Mouse (Mus musculus) thymus, adult 2 months (tissue): Measurements from ENCODE around the gene Smarcal1. TPM values are rescaled to one million over a fixed set of nuclear protein-coding genes. Genes with fewer than 3 reads are reported as not detected.

Experiments
- DNase-seq: peaks from one replicate; pipeline ENCODE4 v3.0.0; 2021
- H3K27ac ChIP-seq: fragments of 200-500 bp; 2 replicates; pipeline ENCODE4 v1.5.1; 2012; ENCODE audit warnings: low read length, control low read depth; ENCODE audit not compliant: control insufficient read depth, insufficient read depth
- H3K27me3 ChIP-seq: fragments of 200-500 bp; 2 replicates; pipeline ENCODE4 v1.6.1; 2012; ENCODE audit warnings: mild to moderate bottlenecking, low read length, moderate library complexity, mixed read lengths; ENCODE audit not compliant: control insufficient read depth, insufficient read depth
- H3K36me3 ChIP-seq: fragments of 200-500 bp; 2 replicates; pipeline ENCODE4 v1.6.1; 2012; ENCODE audit warnings: mild to moderate bottlenecking, low read length, moderate library complexity; ENCODE audit not compliant: control insufficient read depth, insufficient read depth
- H3K4me1 ChIP-seq: fragments of 200-500 bp; replicated peaks from 2 replicates; pipeline ENCODE4 v1.6.1; 2012; ENCODE audit warnings: low read length; ENCODE audit not compliant: control insufficient read depth, insufficient read depth
- H3K4me3 ChIP-seq: fragments of 200-500 bp; 2 replicates; pipeline ENCODE4 v1.5.1; 2012; ENCODE audit warnings: mild to moderate bottlenecking, low read length, control low read depth, moderate library complexity; ENCODE audit not compliant: control insufficient read depth, insufficient read depth
- CTCF ChIP-seq: fragments of 200-500 bp; IDR thresholded peaks from 2 replicates; pipeline ENCODE4 v1.5.1; 2012; ENCODE audit warnings: mild to moderate bottlenecking, control low read depth, low read length, moderate library complexity, borderline replicate concordance; ENCODE audit not compliant: control insufficient read depth, poor library complexity, insufficient read depth; ENCODE audit errors: extremely low read depth
- POLR2A ChIP-seq: fragments of 200-500 bp; IDR thresholded peaks from 2 replicates; pipeline ENCODE4 v1.6.1; 2012; ENCODE audit warnings: mild to moderate bottlenecking, low read length, control low read depth, moderate library complexity; ENCODE audit not compliant: control insufficient read depth, poor library complexity, insufficient read depth; ENCODE audit errors: extremely low read depth
- WGBS: fragments of 180-500 bp; shearing (Covaris S2); methylation state at CpG from one replicate; pipeline ENCODE4 v1.1.7; 2018; 5-methylcytosine and 5-hydroxymethylcytosine counted together
- polyA plus RNA-seq: library from polyadenylated mRNA; depleted of rRNA; stranded (reverse); fragments of >200 nt; gene quantifications from 2 replicates; pipeline ENCODE4 v1.2.3, GENCODE M21; 2012

The Smarcal1 gene
- polyA plus RNA-seq, 1 experiment, result 43.8 TPM

GRCm38 (mm10) chr1:72575121-72575520 lies 7.9 kb upstream of the Smarcal1 start:
- Histone ChIP-seq H3K27me3 (no peaks in the 10 kb centered on the region; the same call in 1 of the 2 replicates), H3K4me3 (no peak overlapping the region), H3K27ac (no peak overlapping the region), H3K36me3 (no peaks in the 10 kb centered on the region), H3K4me1 (no peaks in the 10 kb centered on the region)
- TF ChIP-seq POLR2A, result no peak
- no peak for TF ChIP-seq CTCF
- DNase-seq, result no peak
- 41% methylated on average over 4 of the region's 4 CpGs for WGBS

DNA sequence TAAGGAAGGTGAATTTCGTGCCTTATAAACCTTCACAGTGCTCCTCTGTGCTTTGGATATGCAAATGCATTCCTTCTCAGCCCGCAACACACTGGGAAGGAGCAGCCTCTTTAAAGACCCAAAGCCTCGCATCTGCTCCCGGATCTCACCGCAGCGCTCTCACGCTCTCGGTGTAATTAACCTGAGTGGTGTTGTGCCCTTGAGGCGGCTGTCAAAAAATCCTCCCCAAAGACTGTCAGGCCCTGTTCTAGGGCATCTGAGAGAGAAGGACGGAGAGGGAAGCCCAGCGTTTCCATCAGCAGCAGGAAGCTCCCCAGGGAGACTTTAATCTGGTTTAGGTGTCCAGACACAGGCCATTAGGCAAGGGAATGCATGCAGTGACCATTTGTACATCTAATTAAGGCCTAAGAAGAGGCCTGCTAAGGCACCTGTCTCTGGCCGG lies 5.5 kb upstream of the Smarcal1 start:
- TF ChIP-seq POLR2A (no peak), CTCF (no peak)

GRCm38 (mm10) chr1:72578351-72578750 lies 4.7 kb upstream of the Smarcal1 start:
- Histone ChIP-seq H3K4me3 (no peak overlapping the region), H3K27ac (no peak overlapping the region), H3K36me3 (no peaks in the 10 kb centered on the region), H3K4me1 (no peaks in the 10 kb centered on the region), H3K27me3 (no peaks in the 10 kb centered on the region; the same call in 1 of the 2 replicates)
- 36% methylated on average over 15 of the region's 15 CpGs for WGBS
- TF ChIP-seq CTCF, result no peak
- no peak for TF ChIP-seq POLR2A
- DNase-seq, result no peak

More for the DNA sequence above, 5.5 kb upstream of the Smarcal1 start:
- no peaks in the 10 kb centered on the region for H3K36me3 ChIP-seq
- H3K4me3 ChIP-seq, result no peak overlapping the region
- 73% methylated on average over 12 of the region's 12 CpGs for WGBS
- no peaks in the 10 kb centered on the region for H3K4me1 ChIP-seq
- no peak for DNase-seq
- H3K27ac ChIP-seq, result no peak overlapping the region
- H3K27me3 ChIP-seq, result no peaks in the 10 kb centered on the region; the same call in 1 of the 2 replicates

GRCm38 (mm10) chr1:72578806-72579205 lies 4.2 kb upstream of the Smarcal1 start:
- Histone ChIP-seq H3K36me3 (no peaks in the 10 kb centered on the region), H3K27me3 (no peaks in the 10 kb centered on the region; the same call in 1 of the 2 replicates), H3K27ac (no peak overlapping the region), H3K4me3 (no peak overlapping the region), H3K4me1 (no peaks in the 10 kb centered on the region)
- no peak for DNase-seq
- no peak for TF ChIP-seq CTCF
- no peak for TF ChIP-seq POLR2A
- WGBS, result 37% methylated on average over 4 of the region's 4 CpGs

- 0 out of 2 replicates have a peak, but pooled peaks cover 4% of the 10 kb centered on the region for H3K4me1 ChIP-seq
- H3K27me3 ChIP-seq, result no peaks in the 10 kb centered on the region
- H3K27ac ChIP-seq, result no peak overlapping the region
- no peak overlapping the region for H3K4me3 ChIP-seq
- peaks cover 8% of the 10 kb centered on the region; the same call in 1 of the 2 replicates for H3K36me3 ChIP-seq
- TF ChIP-seq POLR2A (no peak), CTCF (no peak)
- WGBS, result 72% methylated on average over 4 of the region's 4 CpGs
- DNase-seq, result no peak
These were observed 855 bp downstream of the Smarcal1 start for GRCm38 (mm10) chr1:72583906-72584305.

DNA sequence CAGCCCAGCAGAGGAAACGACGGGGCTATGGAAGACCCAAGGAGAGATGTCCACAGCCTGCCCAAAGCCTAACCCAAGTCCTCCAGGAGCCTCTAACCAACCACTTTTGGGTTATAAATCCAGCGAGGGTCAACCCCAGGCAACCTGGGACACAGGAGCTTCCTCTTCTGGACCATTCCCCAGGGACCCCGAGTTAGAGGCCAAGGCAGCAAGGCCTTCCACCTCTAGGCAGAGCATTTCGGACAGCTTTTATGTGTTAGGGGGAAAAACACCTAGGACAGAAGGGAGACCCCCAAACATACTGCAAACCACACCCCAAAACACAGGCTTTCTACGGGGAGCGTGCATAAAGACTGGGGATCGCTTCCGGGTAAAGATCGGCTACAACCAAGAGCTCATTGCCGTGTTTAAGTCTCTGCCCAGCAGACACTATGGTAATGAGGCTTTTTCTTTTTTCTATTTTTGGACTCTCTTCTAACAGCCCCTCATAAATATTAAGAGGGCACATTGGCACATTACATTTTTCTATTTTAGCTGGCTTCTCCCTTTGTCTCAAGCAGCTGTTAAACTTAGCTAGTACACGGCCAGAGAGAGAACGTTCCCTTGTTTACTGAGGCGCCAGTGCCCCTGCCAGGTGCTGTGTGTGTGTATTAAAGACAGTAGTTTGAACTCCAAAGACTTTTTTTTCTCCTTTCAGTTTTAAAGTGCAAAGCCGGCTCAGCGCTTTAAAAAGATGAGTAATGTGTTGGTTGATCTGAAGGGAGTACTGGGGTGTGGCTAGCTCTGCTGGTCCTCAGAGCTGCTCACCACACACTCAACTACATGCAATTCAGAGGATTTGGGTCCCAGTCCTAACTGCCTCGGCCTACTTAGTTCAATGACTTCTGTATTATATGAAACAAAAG lies 3.2 kb downstream of the Smarcal1 start:
- TF ChIP-seq CTCF, result no peak
- TF ChIP-seq POLR2A, result no peak
- 98% methylated on average over 17 of the region's 17 CpGs for WGBS
- no peak overlapping the region for H3K4me3 ChIP-seq
- H3K27me3 ChIP-seq, result no peaks in the 10 kb centered on the region
- no peak overlapping the region for H3K27ac ChIP-seq
- H3K4me1 ChIP-seq, result 0 out of 2 replicates have a peak, but pooled peaks cover 4% of the 10 kb centered on the region
- peaks cover 13% of the 10 kb centered on the region for H3K36me3 ChIP-seq
- DNase-seq, result no peak
